22 mouse cellular contexts compared by ENCODE assay signal in genomic region chr1:53794279-53794678, GRCm38 (mm10). TPM values are rescaled to one million over a fixed set of nuclear protein-coding genes. Genes with fewer than 3 reads are reported as not detected.
A peak's percentile ranks its signal among the peaks of the same experiment; 100 is the strongest.
DNase-seq lines count a peak whose midpoint lies in the region; ATAC-seq and TF ChIP-seq lines count a peak whose summit lies in the region.
"Had no signal": no experiment of that assay in that cellular context is flagged by ENCODE, and none has a peak within 500 bp of the region (broad histone marks: within the 10 kb centered on the region; RNA-seq: fewer than 3 reads in every experiment).

No protein-coding gene starts in this region.

- no peak overlapping the region for H3K27ac ChIP-seq in intestine, embryonic 16.5 days (ENCODE audit: low read length)
- peak overlapping the region; percentile 69 for H3K27ac ChIP-seq in small intestine, adult 2 months (ENCODE audit: insufficient read depth, low read depth, low read length)
- no peak overlapping the region for H3K27ac ChIP-seq in kidney, adult 2 months (ENCODE audit: insufficient read depth, low read depth, low read length)
- no peak overlapping the region for H3K27ac ChIP-seq in forebrain, embryonic 16.5 days (ENCODE audit: low read length)
- H3K27ac ChIP-seq: embryonic facial prominence, embryonic 10.5 days; embryonic facial prominence, embryonic 12.5 days; forebrain, embryonic 13.5 days had no signal

- no peak for TF ChIP-seq POLR2A in small intestine, adult 2 months (IDR thresholded peaks at IDR 0.05; ENCODE audit: low read depth, low read length)
- TF ChIP-seq POLR2A in kidney, adult 2 months (IDR thresholded peaks at IDR 0.05; ENCODE audit: low read depth, low read length) = no peak

- H3K4me1 ChIP-seq in intestine, embryonic 16.5 days (ENCODE audit: control insufficient read depth, insufficient read depth, low read length) = 0 out of 2 replicates have a peak, but pooled peaks cover 5% of the 10 kb centered on the region
- peaks cover 17% of the 10 kb centered on the region for H3K4me1 ChIP-seq in small intestine, adult 2 months (ENCODE audit: control insufficient read depth, insufficient read depth, insufficient read length, low read length)
- no peaks in the 10 kb centered on the region for H3K4me1 ChIP-seq in kidney, adult 2 months (ENCODE audit: control insufficient read depth, insufficient read depth, low read length)
- H3K4me1 ChIP-seq in forebrain, embryonic 16.5 days (replicated peaks; ENCODE audit: control insufficient read depth, insufficient read depth, low read length) = no peaks in the 10 kb centered on the region
- H3K4me1 ChIP-seq: embryonic facial prominence, embryonic 10.5 days; embryonic facial prominence, embryonic 12.5 days; forebrain, embryonic 13.5 days had no signal

- peak; percentile 62 for ATAC-seq in intestine, embryonic 16.5 days
- no peak for ATAC-seq in forebrain, embryonic 16.5 days
- ATAC-seq: forebrain, embryonic 13.5 days; Patski had no signal

- no peak overlapping the region for H3K4me2 ChIP-seq in intestine, embryonic 16.5 days (ENCODE audit: low read depth, low read length)
- H3K4me2 ChIP-seq in forebrain, embryonic 16.5 days (ENCODE audit: low read length) = no peak overlapping the region
- H3K4me2 ChIP-seq: embryonic facial prominence, embryonic 12.5 days; forebrain, embryonic 13.5 days had no signal

- intact Hi-C loops in heart, postnatal 25 days (cut with DNase I) = no loop called here

- H3K36me3 ChIP-seq in intestine, embryonic 16.5 days (ENCODE audit: control insufficient read depth, insufficient read depth, low read length) = no peaks in the 10 kb centered on the region
- H3K36me3 ChIP-seq in small intestine, adult 2 months (ENCODE audit: control insufficient read depth, insufficient read depth, low read length) = no peaks in the 10 kb centered on the region
- H3K36me3 ChIP-seq in kidney, adult 2 months (ENCODE audit: control insufficient read depth, insufficient read depth, low read length) = no peaks in the 10 kb centered on the region
- H3K36me3 ChIP-seq in forebrain, embryonic 16.5 days (ENCODE audit: control insufficient read depth, insufficient read depth) = no peaks in the 10 kb centered on the region
- H3K36me3 ChIP-seq: embryonic facial prominence, embryonic 10.5 days; embryonic facial prominence, embryonic 12.5 days; G1E had no signal

- no peak overlapping the region for H3K4me3 ChIP-seq in intestine, embryonic 16.5 days (ENCODE audit: low read length)
- H3K4me3 ChIP-seq in small intestine, adult 2 months (ENCODE audit: low read depth, low read length) = no peak overlapping the region
- no peak overlapping the region for H3K4me3 ChIP-seq in kidney, adult 2 months (ENCODE audit: insufficient read depth, low read depth, low read length)
- H3K4me3 ChIP-seq in forebrain, embryonic 16.5 days (replicated peaks; ENCODE audit: low read length) = no peak overlapping the region
- H3K4me3 ChIP-seq: embryonic facial prominence, embryonic 10.5 days; embryonic facial prominence, embryonic 12.5 days; forebrain, embryonic 13.5 days had no signal

- WGBS in intestine, embryonic 16.5 days = 64% methylated on average over 2 of the region's 2 CpGs
- 56% methylated on average over 2 of the region's 2 CpGs for WGBS in small intestine, adult 2 months
- WGBS in kidney, adult 2 months = 93% methylated on average over 2 of the region's 2 CpGs
- WGBS in forebrain, embryonic 16.5 days = 89% methylated on average over 2 of the region's 2 CpGs

- peak; percentile 13 for DNase-seq in heart, adult 11 months
- no peak for DNase-seq in heart, postnatal 25 days (ENCODE audit: low spot score)
- DNase-seq in induced T-regulatory cell, adult 2 months (ENCODE audit: low read depth) = peak; percentile 22
- DNase-seq in kidney, adult 2 months = no peak
- DNase-seq: adrenal gland, adult 8-10 months; adrenal gland, postnatal 14 days; adrenal gland, postnatal 36 days; B cell, adult 2 months; cerebellum, adult 11-12 months; cerebellum, adult 2 months; cerebellum, adult 9-10 months; cerebellum, postnatal 10 days; cerebellum, postnatal 25 days had no signal

- no peaks in the 10 kb centered on the region for H3K27me3 ChIP-seq in intestine, embryonic 16.5 days (replicated peaks; ENCODE audit: control insufficient read depth, insufficient read depth, low read length)
- H3K27me3 ChIP-seq in small intestine, adult 2 months (ENCODE audit: control insufficient read depth, insufficient read depth, low read length) = no peaks in the 10 kb centered on the region
- H3K27me3 ChIP-seq in kidney, adult 2 months (replicated peaks; ENCODE audit: control insufficient read depth, insufficient read depth, low read length) = no peaks in the 10 kb centered on the region
- no peaks in the 10 kb centered on the region for H3K27me3 ChIP-seq in forebrain, embryonic 16.5 days (replicated peaks; ENCODE audit: control insufficient read depth, insufficient read depth, low read length)
- H3K27me3 ChIP-seq: CH12.LX; embryonic facial prominence, embryonic 12.5 days; forebrain, embryonic 13.5 days; Patski had no signal

- no peak for TF ChIP-seq CTCF in small intestine, adult 2 months (IDR thresholded peaks at IDR 0.05; ENCODE audit: extremely low read depth, insufficient read length, insufficient replicate concordance, low read depth, low read length)
- no peak for TF ChIP-seq CTCF in kidney, adult 2 months (conservative IDR thresholded peaks at IDR 0.05; ENCODE audit: insufficient read depth, insufficient read length, low read depth, low read length)

- H3K9ac ChIP-seq in intestine, embryonic 16.5 days (ENCODE audit: low read depth, low read length) = no peak overlapping the region
- no peak overlapping the region for H3K9ac ChIP-seq in forebrain, embryonic 16.5 days (replicated peaks; ENCODE audit: low read depth, low read length)
- H3K9ac ChIP-seq: embryonic facial prominence, embryonic 12.5 days; forebrain, embryonic 13.5 days had no signal

- no peaks in the 10 kb centered on the region for H3K9me3 ChIP-seq in intestine, embryonic 16.5 days (ENCODE audit: control insufficient read depth, low read length)
- no peaks in the 10 kb centered on the region for H3K9me3 ChIP-seq in forebrain, embryonic 16.5 days (ENCODE audit: control insufficient read depth, low read length)
- H3K9me3 ChIP-seq: embryonic facial prominence, embryonic 10.5 days; embryonic facial prominence, embryonic 12.5 days; forebrain, embryonic 13.5 days; G1E had no signal

RNA-seq across cellular contexts. Expression of gene Stk17b, which starts 9.3 kb away (rescaled TPM):
- total RNA-seq in heart, postnatal 25 days (2021) = 10 to 100 TPM; 10.8 to 14.6 TPM
- 16.1 and 18.3 TPM in 2 replicates for polyA plus RNA-seq in intestine, embryonic 16.5 days (2015; fragmentation: Nextera tagmentation; extraction: Ambion mirVana)
- 1.3 and 11.0 TPM in 2 replicates for polyA plus RNA-seq in small intestine, adult 2 months (2012; rRNA removed)
- polyA plus RNA-seq in kidney, adult 2 months (2012; rRNA removed) = 1.8 and 4.1 TPM in 2 replicates
- 4.9 and 6.0 TPM in 2 replicates for polyA plus RNA-seq in forebrain, embryonic 16.5 days (2015; fragmentation: Nextera tagmentation; extraction: Ambion mirVana)

Comparison
In these comparisons a context has a peak if more than half of its experiments do, and no peak if none do; other contexts are left out.
1. DNase-seq: peak in heart, adult 11 months (single experiment) and induced T-regulatory cell, adult 2 months (single experiment); none in heart, postnatal 25 days (single experiment) and kidney, adult 2 months (single experiment).